Mouse (Mus musculus): ENCODE data around the gene Rundc3a.
"Not testable (repeated sequence)": the region's sequence is repeated elsewhere in the genome, so short reads cannot be mapped to it uniquely, and the experiment has no call there.

Gene Rundc3a

DNA sequence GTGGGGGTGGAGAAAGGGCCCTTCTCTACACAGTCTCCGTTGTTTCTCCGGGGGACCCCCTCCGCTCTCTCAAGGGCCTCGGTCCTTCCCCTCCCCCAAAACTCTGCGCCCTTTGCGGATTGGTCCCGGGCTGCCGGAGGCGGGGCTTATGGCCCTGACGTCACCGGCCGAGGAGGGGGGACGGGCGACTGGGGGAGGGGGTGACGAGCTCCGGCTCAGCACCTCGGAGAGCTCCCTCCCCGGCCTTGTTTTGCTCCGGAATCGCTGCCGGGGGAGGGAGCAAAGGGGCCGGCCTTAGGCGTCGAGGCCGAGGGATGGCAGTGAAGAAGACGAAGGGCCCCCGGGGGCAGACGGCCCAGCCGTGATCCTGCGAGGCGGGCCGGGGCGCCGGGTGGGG is at the start of gene Rundc3a:
Gene Rundc3a, plus strand, starts transcription at position 166 of the 397 bp plus-strand sequence.
- DNase-seq = peak; percentile 84

DNA sequence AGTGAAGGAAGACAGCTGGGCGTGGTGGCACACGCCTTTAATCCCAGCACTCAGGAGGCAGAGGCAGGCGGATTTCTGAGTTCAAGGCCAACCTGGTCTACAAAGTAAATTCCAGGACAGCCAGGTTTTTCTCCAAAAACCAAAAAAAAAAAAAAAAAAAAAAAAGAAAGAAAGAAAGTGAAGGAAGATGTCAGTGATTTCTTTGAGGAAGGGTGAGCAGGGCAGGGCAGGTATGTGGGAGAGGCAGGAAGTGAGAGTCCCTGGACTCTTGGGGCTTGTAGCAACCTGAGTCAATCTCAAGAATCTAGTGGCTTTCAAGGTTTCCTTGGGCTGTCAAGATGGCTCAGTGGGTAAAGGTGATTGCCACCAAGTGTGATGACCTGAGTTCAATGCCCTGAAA is 48.7 kb upstream of the Rundc3a start:
- no peak for DNase-seq

DNA sequence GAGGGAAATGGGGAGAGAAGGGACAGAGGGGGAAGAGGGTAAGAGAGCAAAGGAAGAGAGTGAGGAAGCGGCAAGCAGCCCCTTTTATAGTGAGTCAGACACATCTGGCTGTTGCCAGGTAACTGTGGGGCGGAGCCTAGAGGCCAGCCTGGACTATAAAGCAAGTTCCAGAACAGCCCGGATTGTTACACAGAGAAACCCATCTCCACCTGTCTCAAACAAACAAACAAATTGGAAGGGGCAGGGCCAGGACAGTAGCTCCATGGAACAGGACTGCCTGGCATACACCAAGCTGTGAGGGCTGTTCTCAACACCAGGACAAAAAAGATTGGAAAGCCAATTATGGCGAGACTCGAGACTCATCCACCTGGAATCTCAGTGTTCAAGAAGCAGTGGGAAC is 46.3 kb upstream of the Rundc3a start:
- peak; percentile 67 for DNase-seq

DNA sequence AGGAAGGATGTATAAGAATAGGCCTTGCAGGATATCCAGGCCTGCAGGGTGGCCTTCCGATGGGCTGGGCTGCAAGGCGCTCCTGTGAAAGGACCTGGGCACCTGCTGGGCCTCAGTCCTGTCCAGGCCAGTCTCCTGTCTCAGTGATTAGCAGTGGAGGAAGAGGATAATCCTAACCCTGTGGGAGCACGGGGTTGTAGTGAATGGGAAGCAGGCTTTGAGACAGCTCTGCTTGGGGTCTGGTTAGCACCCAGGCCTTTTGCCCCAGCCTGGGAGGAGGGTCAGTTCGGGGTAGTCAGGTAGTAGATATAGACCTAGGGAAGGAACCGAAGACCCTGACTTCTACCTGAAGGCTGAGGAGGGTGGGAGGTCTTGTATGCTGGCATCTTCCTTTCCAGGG is 45.5 kb upstream of the Rundc3a start:
- peak; percentile 57 for DNase-seq

DNA sequence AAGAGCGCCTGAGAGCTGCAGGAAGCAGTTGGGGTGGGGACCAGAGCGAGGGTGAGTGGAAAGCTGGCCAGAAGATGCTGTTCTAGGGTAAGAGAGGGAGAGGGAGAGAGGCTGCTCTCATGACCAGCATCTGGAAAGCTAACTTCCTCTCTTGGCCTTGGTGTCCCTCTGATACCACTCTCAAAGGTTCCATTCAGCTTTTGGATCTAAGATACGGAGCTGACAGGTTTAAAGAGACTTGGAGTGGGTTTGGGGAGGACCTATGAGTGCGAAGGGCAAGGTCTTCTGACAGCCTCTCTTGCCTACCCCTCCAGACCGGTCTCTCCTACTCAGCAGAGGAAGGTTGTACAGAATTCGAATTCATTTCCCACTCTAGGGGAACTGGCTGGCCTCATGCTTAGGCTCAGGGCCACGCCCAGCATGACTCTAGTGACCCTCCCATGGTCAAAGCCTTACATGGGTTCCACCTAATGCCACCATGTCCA is 45.1 kb upstream of the Rundc3a start:
- DNase-seq = peak; percentile 67

DNA sequence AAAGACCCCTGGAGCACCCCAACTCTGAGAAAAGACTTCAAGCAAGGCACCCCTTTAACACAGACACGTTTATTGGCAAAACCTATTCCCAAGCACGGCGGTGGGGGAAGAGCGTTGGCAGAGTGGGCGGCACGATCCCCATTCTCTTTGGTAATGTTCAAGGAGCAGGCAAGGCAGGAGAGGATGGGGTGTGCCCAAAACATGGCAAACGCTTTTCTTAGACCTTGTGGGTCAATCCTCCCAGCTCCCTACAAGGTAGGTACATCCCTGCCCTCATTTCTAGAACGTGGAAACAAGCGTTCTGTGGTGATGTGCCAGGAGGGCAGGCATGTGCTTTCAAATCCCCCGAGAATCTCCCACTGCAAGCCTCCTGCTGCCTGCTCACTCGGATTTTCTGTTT is 44.4 kb upstream of the Rundc3a start:
- DNase-seq = peak; percentile 62

DNA sequence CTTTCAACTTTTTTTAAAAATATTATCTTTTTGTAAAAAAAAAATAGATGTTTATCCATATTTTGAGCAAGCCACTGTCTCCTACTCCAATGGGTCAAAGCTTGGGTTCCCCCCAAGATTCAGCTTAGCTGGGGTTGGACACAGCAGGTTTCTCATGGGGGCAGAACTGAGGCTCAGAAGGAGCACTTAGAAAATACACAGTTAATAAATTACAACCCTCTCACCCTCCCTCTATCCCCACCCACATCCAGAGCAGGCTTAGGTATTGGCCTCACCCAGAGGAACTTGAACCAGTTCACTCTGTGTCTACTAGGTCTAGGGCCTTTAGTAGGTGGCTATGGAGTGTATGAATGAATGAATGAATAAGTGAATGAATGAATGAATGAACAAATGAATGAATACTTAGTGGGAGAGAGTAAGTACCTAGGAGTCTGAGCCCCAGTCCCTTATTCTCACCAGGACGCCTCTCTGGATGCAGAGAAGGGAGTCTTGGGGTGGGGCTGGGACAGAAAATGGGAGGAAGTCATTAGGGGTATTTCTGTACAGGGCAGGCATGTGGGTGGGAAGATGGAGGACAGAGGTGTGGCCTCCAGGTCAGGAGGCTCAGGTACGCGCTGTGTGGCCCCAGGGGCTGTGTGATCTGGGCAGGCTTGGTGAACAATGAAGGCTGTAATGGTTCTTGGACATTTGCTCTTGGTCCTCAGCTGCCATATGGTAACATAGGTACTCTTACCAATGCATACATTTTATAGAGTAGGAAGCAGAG is 43.8 kb upstream of the Rundc3a start:
- DNase-seq = peak; percentile 44

DNA sequence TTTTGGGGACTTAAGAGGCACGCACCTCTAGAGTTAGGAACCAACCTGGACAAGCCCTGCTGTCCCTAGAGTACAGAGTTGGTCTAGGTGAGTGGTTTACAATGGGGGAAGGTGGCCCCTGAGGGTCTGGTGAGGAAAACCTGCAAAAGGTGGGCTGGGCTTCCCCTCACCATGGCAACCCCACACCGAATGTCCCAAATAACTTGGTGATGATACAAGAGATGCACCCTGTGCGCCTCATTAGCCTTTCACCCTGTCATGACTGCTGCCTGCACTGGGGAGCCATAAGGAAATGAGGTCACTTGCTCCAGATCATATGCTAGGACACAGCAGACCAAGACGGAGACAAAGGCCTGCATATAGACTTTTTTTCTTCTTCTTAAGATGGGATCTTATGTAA is 42.8 kb upstream of the Rundc3a start:
- no peak for DNase-seq

DNA sequence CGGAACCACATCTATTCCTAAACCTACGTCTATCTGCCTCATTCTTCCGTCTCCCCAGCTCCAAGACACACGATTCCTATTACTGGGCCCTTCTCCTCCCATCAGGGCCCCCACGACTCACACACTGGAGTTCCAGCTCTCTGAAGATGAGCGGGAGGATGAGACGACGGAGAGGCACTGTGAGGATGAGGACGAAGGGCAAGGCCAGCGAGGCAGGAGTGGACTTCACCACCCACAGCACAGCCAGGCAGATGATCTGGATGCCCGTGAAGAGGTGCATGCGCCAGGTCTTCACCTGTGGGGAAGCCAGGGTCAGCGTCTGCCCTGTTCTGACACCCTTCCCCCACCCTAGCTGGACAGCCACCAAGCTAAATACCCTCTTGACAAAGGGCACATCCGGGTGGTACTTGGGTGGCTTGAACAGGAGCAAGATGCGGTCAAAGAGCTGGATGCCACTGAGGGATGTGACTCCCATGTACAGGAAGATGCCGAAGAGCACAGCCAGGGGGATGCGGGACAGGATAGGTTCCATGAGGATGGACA is 42.2 kb upstream of the Rundc3a start:
- peak; percentile 38 for DNase-seq

DNA sequence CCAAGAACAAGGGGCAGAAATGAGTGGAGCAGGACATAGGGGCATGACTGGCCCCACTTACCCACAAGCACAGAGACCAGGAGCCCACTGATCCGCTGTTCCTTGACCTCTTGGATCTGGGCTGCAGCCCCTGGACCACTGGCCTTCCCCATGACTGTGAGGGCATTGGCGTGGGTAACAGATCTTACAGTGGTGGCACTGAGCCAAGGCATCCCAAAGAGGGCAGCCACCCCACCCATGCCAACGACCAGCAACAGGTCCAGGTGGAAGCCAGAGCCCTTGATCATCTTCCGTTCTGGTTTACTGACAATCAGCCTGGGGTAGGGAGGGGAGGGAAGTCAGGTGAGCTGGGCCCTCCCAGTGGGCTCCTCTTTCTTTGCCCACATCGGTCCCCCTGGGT is 40.8 kb upstream of the Rundc3a start:
- peak; percentile 39 for DNase-seq

DNA sequence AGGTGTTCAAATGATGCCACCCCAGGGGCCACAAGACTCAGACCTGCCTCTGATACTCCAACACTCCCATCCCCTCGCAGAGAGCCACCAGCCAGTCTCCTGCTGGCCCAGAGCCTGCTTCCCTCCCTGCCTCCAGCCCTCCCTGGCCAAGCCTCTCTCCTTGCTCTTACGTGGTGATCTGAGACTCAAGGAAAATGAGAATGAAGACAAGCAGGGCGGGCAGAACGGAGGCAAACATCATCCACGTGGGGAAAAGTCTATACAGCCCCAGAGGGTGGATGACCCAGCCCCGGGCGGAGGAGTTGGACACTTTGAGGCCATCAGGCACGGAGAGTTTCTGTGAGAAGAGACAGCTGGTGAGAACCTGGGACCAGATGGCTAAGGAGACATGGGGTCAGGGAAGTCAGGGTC is 40.2 kb upstream of the Rundc3a start:
- DNase-seq = peak; percentile 41

DNA sequence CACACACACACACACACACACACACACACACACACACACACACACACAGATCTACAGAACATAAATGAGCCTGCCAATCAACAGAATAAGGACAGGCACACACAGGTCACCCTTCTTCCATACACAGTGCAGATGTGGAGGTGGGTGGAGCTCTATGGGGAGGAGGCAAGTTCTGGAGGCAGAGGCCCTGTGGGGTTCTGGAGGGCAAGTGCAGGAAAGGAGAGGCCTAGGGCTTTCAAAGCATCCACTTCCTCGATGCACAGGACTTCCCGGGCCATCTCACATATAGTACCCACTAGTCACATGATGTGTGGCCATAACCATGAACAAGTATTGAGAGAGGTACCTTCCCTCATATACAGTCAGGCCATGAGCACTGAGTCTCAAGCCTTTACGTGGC is 37.7 kb upstream of the Rundc3a start:
- DNase-seq = peak; percentile 52

DNA sequence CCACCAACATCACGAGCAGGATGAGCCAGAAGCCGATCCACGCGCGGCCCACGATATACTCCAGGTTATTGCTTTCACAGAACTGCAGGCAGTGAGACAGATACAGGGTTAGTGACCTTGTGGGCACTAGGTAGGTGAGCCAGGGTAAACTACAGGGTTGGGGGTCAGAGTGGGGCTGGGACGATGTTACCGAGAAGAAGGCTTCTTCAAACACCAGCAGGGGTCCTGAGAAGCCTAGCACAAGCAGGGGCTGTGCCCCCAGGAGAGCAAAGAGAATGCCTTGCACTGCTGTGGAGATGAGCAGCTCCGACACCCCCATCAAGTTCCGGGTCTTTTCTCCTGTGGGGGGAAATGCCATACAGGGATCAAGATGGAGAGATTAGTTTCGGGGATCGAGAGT is 37.0 kb upstream of the Rundc3a start:
- DNase-seq = no peak

DNA sequence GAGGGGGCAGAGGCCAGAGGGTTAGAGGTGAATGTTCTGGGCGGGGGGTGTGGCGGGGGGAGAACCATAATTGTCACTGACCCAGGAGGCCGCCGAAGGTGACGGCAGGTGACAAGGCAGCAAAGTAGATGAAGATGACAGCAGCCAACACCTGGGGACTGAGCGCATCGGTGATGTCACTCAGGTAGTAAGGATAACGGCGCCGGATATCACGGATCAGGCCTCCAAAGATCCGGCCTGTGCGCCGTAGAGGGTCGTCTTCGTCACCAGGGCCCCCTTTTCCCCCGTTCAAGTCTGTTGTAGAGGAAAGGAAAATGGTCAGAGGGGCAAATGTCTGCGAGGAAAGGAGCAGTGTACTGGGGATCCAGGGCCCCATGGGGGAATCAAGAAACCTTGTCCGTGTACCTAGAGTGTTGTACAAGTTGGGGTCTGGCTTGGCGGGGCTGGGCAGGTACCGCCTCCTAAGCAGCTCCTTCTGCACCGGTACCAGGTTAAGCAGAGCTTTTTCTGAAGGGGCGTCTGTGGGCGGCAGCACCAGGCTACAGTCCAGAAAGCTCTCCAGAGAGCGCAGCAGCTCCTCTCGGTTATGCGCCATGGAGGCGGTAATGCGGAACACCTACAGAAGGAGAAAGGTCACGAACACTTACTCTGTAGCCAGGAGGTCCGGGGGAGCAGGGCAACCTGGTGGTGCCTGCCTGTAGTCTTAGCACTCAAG is 36.4 kb upstream of the Rundc3a start:
- peak; percentile 44 for DNase-seq

DNA sequence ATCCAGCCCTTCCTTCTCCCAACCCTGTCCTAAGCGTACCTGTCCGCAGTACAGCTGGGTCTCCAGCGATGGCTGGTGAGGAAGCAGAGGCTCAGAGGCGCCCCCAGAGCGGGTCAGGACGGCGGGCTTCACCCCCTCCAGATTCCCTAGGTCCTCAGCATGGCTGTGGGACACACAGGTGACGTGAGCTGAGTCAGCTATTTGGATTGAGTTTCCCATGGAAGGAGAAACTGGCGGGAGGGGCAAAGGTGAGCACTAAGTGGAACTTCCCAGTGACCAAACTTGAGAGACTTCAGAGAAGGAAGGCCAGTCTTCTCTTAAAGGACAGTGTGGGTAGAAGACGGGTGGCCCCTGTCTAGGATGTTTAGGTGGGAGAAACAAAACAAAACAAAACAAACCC is 34.8 kb upstream of the Rundc3a start:
- DNase-seq = peak; percentile 21

DNA sequence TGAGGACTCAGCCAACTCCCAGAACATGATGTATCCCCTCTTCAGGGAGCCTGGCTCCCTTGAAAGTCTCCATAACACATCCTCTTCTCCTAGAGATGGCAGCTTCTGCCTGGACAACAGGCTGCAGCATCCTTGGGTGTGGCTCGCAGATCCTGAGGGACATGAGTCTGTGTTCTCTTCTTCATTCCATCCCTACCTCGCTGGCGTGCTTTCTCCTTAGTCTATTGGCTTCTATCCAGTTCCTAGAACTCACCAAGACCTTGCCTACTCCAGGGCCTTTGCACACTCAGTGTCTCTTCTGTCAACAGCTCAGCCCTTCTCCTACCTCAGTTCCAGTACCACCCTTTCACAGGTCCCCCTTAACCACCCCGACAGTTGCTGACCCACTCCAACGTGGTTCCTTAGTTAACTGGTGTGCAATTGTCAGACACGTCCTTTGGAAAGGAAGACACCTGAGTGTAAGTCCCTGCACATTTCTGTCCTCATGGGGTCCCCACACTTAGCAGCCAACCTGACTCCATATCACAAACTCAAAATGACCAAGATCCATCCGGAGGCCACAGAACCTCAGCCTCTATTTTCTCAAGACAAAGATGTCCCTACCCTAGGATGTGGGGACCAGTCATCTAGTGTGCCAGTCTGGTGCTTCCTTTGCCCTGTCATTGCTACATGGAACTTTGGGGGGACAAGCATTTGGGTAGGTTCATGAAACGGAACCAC is 31.3 kb upstream of the Rundc3a start:
- peak; percentile 45 for DNase-seq

DNA sequence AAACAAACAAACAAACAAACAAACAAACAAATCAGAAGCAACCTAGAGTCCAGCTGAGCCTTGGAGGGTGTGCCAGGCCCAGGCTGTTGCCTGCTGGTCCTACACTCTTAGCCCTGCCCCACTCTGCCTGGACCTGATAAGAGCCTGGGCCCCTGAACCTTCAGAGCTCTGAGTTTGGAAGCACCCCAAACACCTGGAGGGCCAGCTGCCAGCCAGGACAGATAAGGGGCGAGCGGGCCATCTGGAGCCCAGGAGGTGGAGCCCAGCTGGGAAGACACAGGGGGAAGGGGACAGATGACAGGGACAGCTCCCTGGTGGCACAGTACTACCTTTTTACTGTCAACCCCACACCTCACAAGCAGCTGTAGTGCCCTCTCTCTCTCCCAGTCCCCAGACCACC is 29.6 kb upstream of the Rundc3a start:
- peak; percentile 95 for DNase-seq

DNA sequence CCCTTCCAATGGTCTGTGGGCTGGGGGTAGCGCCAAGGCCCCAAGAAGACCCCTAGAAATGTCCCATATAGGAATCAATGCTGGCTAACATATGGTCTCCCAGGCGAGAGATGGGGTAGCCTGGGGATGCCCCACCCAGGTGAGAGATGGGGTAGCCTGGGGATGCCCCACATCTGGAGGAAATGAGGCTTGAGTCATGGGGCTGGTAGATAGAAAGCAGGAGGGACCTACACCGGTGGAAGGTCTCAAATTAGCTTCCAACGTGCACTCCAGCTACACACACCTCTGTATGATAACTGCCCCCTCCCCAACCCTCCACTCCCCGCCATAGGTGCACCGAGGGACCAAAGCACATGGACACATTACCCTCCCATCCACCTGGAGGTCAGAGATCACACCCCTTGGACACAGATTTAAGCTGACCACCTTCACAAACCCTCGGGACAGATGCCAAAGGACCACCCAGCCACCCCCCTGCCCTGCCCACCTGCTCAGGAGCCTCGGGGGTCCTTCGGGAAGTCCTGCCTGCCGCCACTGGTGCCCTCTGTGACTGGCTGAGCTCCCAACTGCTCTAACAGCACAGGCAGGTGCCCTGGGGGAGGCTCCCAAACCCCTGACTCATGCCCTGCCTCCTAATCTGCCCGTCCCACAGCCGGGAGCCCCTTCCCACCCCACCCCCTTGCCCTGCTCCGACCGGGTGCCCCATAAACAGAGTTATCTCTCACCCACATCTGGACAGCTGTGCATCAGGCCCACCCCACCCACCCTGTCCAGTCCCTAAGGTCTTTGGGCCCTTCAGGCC is 28.4 kb upstream of the Rundc3a start:
- DNase-seq = peak; percentile 97

DNA sequence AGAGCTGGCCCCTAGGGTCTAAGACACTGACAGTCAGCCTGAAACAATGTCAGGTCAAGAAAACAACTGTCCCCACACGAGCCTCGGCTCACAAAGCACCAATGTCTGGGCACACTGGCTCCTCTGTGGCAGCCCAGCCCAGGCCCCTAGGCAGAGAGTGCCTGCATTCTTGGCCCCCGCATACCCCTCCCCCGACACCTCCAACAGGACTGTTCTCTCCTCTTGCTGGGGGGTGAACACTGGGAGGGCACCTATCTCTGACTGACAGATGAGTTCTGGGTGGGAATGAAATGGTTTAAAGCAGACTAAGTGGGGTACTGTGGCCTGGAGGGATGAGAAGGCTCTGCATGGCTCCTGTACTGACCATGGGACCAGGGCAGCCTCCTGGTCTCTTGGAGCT is 27.5 kb upstream of the Rundc3a start:
- peak; percentile 74 for DNase-seq

DNA sequence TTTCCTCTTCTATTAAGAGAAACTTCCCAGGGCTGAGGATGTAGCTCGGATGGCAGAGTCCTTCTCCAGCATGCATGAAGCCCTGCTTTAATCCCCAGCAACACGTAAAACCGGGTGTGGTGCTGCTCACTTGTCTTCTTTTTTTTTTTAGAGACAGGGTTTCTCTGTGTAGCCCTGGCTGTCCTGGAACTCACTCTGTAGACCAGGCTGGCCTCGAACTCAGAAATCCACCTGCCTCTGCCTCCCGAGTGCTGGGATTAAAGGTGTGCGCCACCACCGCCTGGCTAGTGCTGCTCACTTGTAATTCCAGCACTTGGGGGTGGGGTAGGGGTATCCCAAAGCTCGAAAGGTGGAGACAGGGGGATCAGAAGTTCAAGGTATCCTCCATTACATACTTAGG is 27.1 kb upstream of the Rundc3a start, which contains the start of gene Slc4a1:
Gene Slc4a1, minus strand, starts transcription at position 101 of the 400 bp plus-strand sequence.
- not testable (repeated sequence) for DNase-seq

DNA sequence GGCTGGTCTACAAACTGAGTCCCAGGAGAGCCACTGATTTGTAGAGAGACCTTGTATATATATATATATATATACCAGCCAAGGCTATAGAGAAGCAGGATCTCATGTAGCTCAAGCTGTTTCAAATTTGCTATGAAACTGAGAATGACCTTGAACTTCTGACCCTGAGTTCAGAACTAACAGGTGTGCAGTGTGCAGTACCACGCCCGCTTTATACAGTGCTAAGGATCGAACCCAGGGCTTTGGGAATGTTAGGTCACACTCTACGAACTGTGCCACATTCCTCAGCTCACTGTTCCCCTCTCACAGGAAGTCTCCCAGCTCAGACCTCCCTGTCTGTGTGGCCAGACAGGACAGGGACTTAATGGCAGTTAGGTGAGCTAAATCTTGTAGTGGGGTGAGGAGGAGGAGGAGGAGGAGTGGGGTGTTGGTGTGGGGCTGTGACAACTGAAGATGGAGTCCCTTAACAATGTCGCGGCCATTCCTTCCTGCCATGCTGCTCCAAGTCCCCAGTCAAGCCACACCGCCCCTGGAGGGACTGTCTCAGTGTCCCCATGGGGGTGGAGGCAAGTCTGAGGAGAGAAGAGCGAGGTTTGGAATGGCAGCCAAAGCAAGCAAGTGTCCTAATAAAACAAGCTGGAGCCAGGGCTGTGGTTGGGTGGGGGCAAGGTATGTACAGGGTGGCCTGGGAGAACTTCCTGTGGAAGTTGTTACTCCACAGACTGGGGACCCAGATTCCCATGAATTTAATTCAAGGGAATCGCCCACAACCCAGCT is 25.5 kb upstream of the Rundc3a start:
- DNase-seq = peak; percentile 26
